Mouse (Mus musculus) lung, embryonic 14.5 days (tissue): ENCODE results near the gene Psmd4. TPM values are rescaled to one million over a fixed set of nuclear protein-coding genes. Genes with fewer than 3 reads are reported as not detected.
"Not testable (repeated sequence)": the region's sequence is repeated elsewhere in the genome, so short reads cannot be mapped to it uniquely, and the experiment has no call there.

Experiments
- ATAC-seq: fragments of 200-750 bp; cut with Nextera tagmentation; 2 replicates; pipeline ENCODE4 v1.8.0; 2017; ENCODE audit warnings: mild to moderate bottlenecking, moderate TSS enrichment, moderate library complexity; ENCODE audit not compliant: insufficient read depth
- DNase-seq: peaks from one replicate; pipeline ENCODE4 v3.0.0-alpha.2; 2015
- H3K27ac ChIP-seq: fragments of 300-500 bp; sonication (generic); 2 replicates; pipeline ENCODE4 v1.5.1; 2014; ENCODE audit warnings: low read depth, mild to moderate bottlenecking, moderate library complexity
- H3K27me3 ChIP-seq: fragments of 300-500 bp; sonication (generic); 2 replicates; pipeline ENCODE4 v1.6.1; 2014; ENCODE audit warnings: low read length, control low read depth; ENCODE audit not compliant: insufficient read depth
- H3K36me3 ChIP-seq: fragments of 300-500 bp; sonication (generic); 2 replicates; pipeline ENCODE4 v1.6.1; 2014; ENCODE audit warnings: control low read depth; ENCODE audit not compliant: insufficient read depth
- H3K4me1 ChIP-seq: fragments of 300-500 bp; sonication (generic); 2 replicates; pipeline ENCODE4 v1.6.1; 2014; ENCODE audit warnings: antibody characterized with exemption, control low read depth; ENCODE audit not compliant: insufficient read depth
- H3K4me2 ChIP-seq: fragments of 300-500 bp; sonication (generic); 2 replicates; pipeline ENCODE4 v1.6.1; 2014; ENCODE audit warnings: mild to moderate bottlenecking
- H3K4me3 ChIP-seq: fragments of 300-500 bp; sonication (generic); 2 replicates; pipeline ENCODE4 v1.5.1; 2014; ENCODE audit warnings: low read depth, low read length
- H3K9ac ChIP-seq: fragments of 300-500 bp; sonication (generic); 2 replicates; pipeline ENCODE4 v1.6.1; 2014
- H3K9me3 ChIP-seq: fragments of 300-500 bp; sonication (generic); 2 replicates; pipeline ENCODE4 v1.6.1; 2016; ENCODE audit warnings: low read depth, low read length, control low read depth
- CTCF ChIP-seq: IDR thresholded peaks from 2 replicates; pipeline ENCODE4 v1.5.1; 2016; ENCODE audit warnings: antibody characterized with exemption, low read depth
- WGBS: fragments of 180-500 bp; shearing (Covaris S2); extraction: QIAGEN DNeasy Blood & Tissue Kit; methylation state at CpG from one replicate; pipeline ENCODE4 v1.1.7; 2014; 5-methylcytosine and 5-hydroxymethylcytosine counted together
- polyA plus RNA-seq: library from polyadenylated mRNA; unstranded; fragments of >200 nt; fragmentation: Nextera tagmentation; extraction: Ambion mirVana; gene quantifications from 2 replicates; pipeline ENCODE4 v1.2.1, GENCODE M21; 2014

The Psmd4 gene
- polyA plus RNA-seq, 1 experiment from 2014 or later = 250 TPM

DNA sequence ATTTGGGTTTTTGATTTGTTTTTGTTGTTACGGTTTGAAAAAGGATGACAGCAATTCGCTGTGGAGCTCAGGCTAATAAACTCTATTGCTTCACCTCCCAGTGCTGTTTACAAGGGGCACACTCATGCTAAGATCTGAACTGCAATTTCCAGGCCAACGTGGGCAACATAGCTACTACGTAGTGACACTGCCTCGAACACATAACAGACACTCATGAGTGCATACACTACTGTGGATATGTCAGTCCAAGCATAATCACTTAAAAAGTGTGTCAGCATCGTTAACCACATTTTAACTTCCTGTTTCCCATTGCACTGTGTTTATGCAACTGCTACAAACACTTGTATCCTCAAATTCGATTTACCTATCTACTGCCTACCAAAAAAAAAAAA, 420 bp upstream of the Psmd4 start:
- TF ChIP-seq CTCF = no peak
- Histone ChIP-seq H3K9me3 (no peaks in the 10 kb centered on the region), H3K36me3 (peaks cover 20% of the 10 kb centered on the region), H3K9ac (peak overlapping the region; percentile 17; the same call in 1 of the 2 replicates), H3K27me3 (no peaks in the 10 kb centered on the region), H3K4me2 (peak overlapping the region; percentile 87), H3K27ac (peak overlapping the region; percentile 47), H3K4me1 (peaks cover 6% of the 10 kb centered on the region; the same call in 1 of the 2 replicates), H3K4me3 (peak overlapping the region; percentile 90)
- peak; percentile 75 for ATAC-seq
- 12% methylated on average over 7 of the region's 7 CpGs for WGBS
- no peak for DNase-seq

GRCm38 (mm10) chr3:95041625-95042024, 789 bp downstream of the Psmd4 start:
- peak overlapping the region; percentile 90 for H3K4me3 ChIP-seq
- peak overlapping the region; percentile 87 for H3K4me2 ChIP-seq
- WGBS = 12% methylated on average over 3 of the region's 3 CpGs
- no peaks in the 10 kb centered on the region for H3K27me3 ChIP-seq
- no peaks in the 10 kb centered on the region for H3K9me3 ChIP-seq
- H3K9ac ChIP-seq = peak overlapping the region; percentile 85
- H3K36me3 ChIP-seq = peaks cover 20% of the 10 kb centered on the region
- TF ChIP-seq CTCF = no peak
- ATAC-seq (no peak), DNase-seq (no peak)
- H3K4me1 ChIP-seq = peaks cover 6% of the 10 kb centered on the region; the same call in 1 of the 2 replicates
- no peak overlapping the region for H3K27ac ChIP-seq

DNA sequence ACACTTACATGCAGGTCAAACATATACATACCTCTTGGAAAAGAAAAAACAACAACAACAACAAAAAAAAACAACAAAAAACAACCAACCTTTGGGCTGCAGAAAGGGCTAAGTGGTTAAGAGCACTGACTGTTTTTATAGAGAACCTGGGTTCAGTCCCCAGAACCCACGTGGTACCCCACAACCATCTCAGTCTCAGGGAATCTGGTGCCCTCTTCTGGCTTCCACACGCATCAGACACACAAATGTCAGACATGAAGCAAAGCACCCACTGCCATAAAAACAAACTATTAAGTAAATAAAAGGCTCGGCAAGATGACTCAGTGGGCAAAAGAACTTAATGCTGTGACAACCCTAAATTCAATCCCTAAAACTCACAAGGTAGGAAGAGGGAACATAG, 12.5 kb downstream of the Psmd4 start:
- DNase-seq (peak; percentile 7), ATAC-seq (no peak)
- Histone ChIP-seq H3K27ac (no peak overlapping the region), H3K9me3 (no peaks in the 10 kb centered on the region), H3K4me1 (no peaks in the 10 kb centered on the region), H3K27me3 (no peaks in the 10 kb centered on the region), H3K9ac (no peak overlapping the region), H3K4me3 (no peak overlapping the region), H3K4me2 (no peak overlapping the region), H3K36me3 (peaks cover 47% of the 10 kb centered on the region)
- WGBS = 68% methylated on average over 3 of the region's 3 CpGs
- TF ChIP-seq CTCF = 0 out of 2 replicates have a peak, but pooled peaks have one; percentile 17

DNA sequence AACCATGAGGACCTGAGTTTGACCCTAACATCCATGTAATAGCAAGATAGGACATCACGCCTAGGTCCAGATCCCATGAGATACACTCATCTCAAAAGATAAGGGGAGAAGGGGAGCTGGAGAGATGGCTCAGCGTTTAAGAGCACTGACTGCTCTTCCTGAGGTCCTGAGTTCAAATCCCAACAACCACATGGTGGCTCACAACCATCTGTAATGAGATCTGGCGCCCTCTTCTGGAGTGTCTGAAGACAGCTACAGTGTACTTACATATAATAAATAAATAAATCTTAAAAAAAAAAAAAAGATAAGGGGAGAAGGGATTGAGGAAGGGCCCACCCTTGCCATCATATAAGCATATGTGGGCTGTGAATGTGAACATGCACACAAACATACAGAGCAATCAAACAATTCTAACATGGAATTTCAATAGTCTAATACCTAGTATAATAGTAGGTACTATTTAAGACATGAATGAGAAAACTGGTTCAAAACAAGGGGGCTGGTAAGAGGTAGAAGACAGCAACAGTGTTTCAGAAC, 13.1 kb downstream of the Psmd4 start:
- DNase-seq, H3K27ac ChIP-seq, H3K9ac ChIP-seq, H3K4me3 ChIP-seq, H3K9me3 ChIP-seq, ATAC-seq, H3K4me1 ChIP-seq, H3K27me3 ChIP-seq, H3K4me2 ChIP-seq: not testable (repeated sequence)
- peaks cover 41% of the 10 kb centered on the region for H3K36me3 ChIP-seq
- 70% methylated on average over 3 of the region's 3 CpGs for WGBS
- TF ChIP-seq CTCF = 0 out of 2 replicates have a peak, but pooled peaks have one; percentile 3

GRCm38 (mm10) chr3:95028603-95029002, 13.8 kb downstream of the Psmd4 start:
- H3K9ac ChIP-seq = no peak overlapping the region
- no peaks in the 10 kb centered on the region for H3K27me3 ChIP-seq
- H3K4me2 ChIP-seq = no peak overlapping the region
- no peak overlapping the region for H3K27ac ChIP-seq
- H3K9me3 ChIP-seq = no peaks in the 10 kb centered on the region
- no peak for DNase-seq
- no peak overlapping the region for H3K4me3 ChIP-seq
- 57% methylated on average over 3 of the region's 3 CpGs for whole genome bisulfite sequencing
- ATAC-seq = no peak
- TF ChIP-seq CTCF = no peak
- peaks cover 33% of the 10 kb centered on the region for H3K36me3 ChIP-seq
- H3K4me1 ChIP-seq = peaks cover 6% of the 10 kb centered on the region; the same call in 1 of the 2 replicates

DNA sequence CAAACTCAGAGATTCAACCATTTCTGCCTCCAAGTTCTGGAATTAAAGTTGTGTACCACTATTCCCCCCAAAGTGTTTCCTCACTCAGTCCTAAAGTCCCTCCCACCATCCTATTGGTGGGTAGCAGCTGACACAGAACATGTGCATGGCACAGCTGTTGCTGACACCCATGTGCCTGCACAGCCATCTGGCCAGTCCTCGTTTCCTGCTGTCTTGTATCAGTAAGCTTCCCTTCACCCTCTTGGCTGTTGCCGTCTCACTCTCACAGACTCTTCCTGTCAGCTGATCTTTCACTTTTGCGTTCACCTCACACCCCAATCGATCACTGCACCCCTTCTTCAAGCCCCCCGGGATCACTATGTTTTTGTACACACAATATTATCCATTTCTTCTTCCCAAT, 14.7 kb downstream of the Psmd4 start:
- H3K27me3 ChIP-seq = no peaks in the 10 kb centered on the region
- H3K36me3 ChIP-seq = peaks cover 24% of the 10 kb centered on the region
- H3K4me2 ChIP-seq = no peak overlapping the region
- 0 out of 2 replicates have a peak overlapping the region, but pooled peaks have one; percentile 9 for H3K27ac ChIP-seq
- 40% methylated on average over 5 of the region's 5 CpGs for WGBS
- H3K4me1 ChIP-seq = peaks cover 6% of the 10 kb centered on the region; the same call in 1 of the 2 replicates
- H3K9me3 ChIP-seq = no peaks in the 10 kb centered on the region
- DNase-seq = peak; percentile 52
- peak; percentile 53; the same call in 1 of the 2 replicates for ATAC-seq
- H3K4me3 ChIP-seq = no peak overlapping the region
- no peak for TF ChIP-seq CTCF
- no peak overlapping the region for H3K9ac ChIP-seq

- 63% methylated on average over 5 of the region's 5 CpGs for WGBS
- Histone ChIP-seq H3K9ac (no peak overlapping the region), H3K4me1 (peaks cover 6% of the 10 kb centered on the region; the same call in 1 of the 2 replicates), H3K27me3 (no peaks in the 10 kb centered on the region), H3K9me3 (no peaks in the 10 kb centered on the region), H3K4me3 (no peak overlapping the region), H3K36me3 (peaks cover 19% of the 10 kb centered on the region), H3K27ac (no peak overlapping the region), H3K4me2 (no peak overlapping the region)
- no peak for TF ChIP-seq CTCF
- DNase-seq (no peak), ATAC-seq (no peak)
Observed at GRCm38 (mm10) chr3:95027057-95027645, 15.3 kb downstream of the Psmd4 start.
